Mouse (Mus musculus): Measurements from ENCODE around the gene Rere.
"Not testable (repeated sequence)": the region's sequence is repeated elsewhere in the genome, so short reads cannot be mapped to it uniquely, and the experiment has no call there.

Gene Rere

DNA sequence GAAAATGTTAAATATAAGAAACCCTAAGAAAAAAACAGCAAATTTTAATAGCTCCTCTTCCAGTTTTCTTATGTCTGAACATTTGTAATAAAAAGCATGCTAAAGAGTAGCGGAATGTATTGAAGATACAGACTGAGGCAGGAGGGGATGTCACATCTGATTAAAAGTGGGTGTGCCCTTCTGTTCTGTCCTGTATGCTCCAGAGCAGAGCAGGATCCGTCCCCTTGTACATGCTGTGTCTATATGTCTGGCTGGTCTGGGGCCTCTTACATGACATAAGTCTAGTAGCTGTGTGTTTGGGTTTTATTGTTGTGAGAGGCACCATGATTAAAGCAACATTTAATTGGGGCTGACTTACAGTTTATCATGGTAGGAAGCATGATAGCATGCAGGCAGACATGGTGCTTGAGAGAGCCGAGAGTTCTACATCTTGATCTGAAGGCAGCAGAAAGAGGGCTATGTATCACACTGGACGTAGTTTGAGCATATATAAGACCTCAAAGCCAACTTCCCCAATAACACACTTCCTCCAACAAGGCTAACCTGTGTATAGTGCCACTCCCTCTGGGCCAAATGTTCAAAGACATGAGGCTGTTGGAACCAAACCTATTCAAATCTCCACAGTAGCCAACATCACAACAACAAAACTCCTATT is 189.4 kb downstream of the Rere start:
- DNase-seq = no peak

DNA sequence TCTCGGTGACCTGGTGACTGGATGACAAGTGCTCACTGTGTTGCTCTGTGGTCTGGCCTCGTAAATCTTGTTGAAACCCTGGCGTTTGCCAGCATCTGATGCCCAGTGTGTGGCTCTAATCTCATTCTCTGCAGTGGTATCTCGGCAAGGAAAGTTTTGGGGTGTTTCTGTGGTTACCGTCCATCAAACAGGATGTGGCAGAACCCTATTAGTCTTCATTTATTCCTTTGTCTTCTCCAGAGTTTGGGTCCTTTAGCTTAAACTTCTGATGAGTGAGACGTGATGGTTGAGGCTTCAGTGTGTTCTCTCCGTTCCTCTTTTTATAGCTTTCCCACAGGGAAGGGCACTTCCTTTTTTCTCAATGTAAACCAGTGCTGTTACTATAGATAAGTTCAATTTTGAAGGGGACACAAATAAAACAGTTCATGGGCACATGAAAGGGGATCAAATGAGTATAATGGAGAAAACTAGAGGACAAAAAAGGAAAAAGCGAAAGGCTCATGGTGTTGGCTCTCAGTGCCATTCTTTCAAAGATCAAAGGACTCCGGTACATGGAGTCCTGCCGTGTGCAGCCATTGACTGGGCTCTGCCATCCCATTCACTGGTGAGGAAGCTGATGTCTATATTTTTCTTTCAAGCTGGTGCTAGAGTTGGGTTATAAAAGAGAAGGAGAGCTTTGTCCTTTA is 191.4 kb downstream of the Rere start:
- DNase-seq = no peak

DNA sequence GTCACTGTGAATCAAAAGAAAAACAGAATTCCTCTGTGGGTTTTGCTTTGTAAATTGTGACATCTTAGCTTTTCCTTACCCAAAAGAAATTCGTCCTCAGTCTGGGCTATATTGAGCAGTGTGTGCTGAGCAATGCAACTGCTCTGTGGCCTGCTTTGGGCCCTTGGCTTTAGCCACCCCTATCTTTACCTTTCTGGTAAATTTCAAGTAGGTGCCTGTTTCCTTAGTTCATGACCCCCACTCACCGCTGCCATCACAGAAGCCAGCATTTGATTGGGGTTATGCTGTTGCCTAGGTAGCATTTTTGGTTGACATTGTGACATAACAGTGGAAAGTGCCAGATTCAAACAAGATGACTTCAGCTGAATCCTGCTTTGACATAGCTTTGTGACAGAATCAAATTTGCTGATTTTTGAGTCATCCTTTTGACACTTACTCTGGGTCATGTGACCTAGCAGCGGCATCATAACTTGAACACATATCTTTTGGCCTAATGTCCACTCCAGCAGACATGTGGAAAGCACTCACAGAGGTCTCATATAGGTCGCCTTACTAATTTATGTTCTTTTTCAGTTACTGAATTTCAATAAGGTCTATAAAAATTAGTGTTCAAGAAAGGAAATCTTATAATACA is 192.1 kb downstream of the Rere start:
- DNase-seq = no peak

DNA sequence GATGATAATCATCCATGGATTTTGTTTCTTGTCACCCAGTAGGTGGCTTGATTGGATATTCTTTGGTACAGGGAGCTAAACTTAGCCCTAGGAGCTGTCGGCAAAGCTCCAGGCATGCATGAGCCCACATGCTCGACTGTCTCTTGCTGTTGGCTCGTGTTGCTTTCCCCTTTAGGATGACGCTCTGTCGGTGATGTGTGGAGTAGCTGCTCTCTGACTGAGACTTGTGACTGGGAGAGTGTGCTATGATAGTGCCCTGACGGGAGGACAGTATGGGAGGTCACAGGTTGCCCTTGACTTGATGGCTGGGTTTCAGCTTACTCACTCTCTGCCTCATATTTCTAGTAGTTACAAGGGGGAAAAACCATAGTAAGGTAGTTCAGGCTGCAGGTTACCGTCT is 192.6 kb downstream of the Rere start:
- no peak for DNase-seq

DNA sequence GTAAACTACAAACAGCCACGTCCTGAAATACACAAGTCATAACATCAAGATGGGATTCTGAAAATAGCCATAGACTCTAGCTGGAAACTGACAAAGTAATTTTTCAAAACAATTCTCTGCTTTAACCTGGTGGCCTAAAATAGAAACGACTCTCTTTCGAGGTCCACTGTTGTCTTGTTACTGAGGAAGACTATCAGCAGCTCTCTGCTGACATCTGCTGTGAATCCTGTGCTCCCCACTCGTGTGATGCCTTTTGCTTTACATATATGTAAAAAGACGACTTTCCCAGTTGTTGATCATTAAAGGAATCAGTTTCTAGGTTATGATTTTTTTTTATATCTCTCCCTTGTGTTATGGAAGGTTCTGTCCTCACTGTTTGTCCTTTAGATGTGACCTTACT is 194.8 kb downstream of the Rere start:
- DNase-seq = no peak

DNA sequence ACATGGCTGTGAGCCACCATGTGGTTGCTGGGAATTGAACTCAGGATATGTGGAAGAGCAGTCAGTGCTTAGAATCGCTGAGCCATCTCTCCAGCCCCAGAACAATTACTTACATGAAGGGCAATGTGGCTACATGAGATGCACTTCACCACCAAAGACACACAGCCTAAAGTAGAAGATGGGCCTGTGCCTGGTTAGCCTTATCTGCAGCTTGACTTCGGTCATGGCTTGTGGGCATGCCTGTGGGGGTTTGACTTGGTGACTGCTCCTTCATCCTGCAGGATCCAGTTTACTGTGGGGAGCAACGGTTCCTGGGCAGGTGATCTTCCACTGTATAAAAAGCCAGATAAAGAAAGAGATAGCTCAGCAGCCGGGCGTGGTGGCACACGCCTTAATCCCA is 196.6 kb downstream of the Rere start:
- DNase-seq = no peak

DNA sequence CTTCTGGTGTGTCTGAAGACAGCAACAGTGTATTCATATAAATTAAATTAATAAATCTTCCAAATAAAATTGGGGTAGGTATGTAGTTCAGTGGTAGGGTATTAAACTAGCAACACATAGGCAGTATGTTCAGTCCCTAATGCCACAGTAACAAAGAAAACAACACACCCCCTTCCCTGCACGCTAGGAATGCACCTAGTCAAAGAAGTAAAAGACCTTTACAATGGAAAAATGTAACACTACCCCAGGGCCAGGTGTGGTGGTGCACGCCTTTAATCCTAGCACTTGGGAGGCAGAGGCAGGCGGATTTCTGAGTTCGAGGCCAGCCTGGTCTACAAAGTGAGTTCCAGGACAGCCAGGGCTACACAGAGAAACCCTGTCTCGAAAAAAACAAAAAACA is 201.6 kb downstream of the Rere start:
- DNase-seq = not testable (repeated sequence)

DNA sequence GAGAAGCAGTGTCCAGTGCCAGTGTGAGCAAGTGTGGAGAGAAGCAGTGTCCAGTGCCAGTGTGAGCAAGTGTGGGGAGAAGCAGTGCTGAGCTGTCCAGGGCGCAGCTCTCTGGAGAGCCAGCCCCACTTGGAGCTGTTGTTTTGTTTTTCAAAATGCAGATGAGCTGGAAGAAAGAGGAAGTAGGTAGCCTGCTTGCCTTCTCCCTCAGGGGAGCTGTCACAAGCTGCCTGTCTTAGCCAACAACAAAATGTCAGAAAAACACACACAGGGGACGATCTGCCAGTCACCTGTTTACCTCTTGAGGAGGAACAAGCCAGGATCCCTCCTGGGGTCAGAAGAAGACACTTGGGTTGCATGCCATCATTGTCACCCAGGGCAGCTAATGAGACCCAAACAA is 204.7 kb downstream of the Rere start:
- no peak for DNase-seq

DNA sequence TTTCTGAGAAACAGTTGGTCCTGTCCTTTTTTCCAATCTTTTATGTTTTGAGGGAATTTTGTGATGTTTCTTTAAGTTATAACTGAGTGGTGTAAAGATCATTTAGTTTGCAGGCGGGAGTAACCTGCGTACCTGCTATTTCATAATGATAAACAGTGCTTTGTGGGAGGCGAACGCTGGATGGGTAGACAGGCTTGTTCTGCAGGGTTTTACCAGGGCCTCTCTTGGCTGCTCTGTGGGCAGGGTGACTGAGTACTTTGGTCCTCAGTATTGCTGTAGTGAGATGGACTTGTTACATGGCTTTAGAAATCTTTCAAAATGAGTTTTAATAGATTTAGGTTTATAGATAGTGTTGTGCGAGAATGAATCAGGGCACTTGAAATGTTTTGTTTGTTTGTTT is 205.7 kb downstream of the Rere start:
- no peak for DNase-seq

DNA sequence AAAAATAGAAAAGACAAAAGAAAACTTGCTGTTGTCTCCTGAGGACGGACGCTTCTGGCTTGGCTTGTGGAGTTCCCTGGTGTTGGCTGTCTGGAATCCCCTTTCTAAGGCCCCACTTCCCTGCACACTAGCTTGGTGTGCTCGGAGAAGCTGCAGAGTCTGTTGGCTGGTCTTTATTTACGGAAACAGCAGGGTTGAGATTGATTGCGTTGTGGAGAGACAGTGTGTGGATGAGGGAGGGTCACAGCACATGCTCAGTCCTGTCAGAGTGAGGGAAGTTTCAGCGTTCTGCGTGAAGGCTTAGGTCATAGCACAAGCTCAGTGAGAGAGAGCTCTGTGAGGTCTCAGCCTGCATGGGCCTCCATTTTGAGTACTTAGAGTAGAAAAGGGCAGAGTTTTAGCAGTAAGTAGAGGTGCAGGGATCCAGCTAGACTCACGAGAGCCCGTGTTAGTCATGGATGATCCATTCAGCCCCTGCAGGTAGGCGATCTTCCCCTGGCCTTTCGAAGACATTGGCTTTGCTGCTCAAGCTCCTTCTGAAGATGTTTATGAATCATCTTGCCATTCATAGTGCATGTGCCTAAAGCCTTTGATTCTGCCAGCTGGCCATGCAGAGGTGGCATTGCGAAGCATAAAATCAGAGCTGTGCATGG is 206.8 kb downstream of the Rere start:
- peak; percentile 92 for DNase-seq

DNA sequence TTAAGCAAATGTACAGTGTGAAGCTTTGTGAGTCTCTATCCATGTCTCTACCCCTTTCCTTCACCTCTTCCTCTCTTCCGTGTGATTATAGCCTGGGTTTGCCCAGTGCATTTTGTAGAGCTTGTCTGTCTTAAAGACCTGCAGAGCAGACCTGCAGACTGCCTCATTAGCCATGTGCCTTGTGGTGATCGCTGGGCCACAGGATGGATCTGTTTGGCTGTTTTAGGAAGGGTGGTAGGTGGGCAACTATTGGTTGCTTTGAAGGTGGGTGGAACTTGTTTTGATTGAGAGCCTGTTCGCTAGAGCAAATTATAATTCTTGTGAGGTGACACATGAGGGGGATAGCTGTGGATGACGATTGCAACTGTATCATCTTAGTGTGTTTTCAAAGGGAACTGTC is 207.3 kb downstream of the Rere start:
- no peak for DNase-seq

DNA sequence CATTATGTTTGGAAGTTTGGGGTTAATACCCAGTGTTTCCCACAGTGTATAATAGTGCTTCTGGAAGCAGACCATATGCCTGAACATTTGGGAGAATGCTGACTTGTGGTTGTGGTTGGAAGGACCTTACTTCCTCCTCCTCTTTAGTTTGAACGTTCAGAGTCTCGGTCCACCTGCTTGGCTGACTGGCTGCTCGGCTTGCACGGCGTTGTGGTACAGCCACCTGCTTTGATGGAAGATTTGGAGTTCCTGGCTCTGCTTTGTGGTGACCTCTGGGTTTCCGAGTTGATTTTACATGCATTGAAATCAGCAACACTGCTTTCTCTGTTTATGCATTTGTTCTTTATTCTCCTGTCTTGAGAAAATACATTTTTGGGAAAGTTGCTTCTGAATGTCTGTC is 208.6 kb downstream of the Rere start:
- DNase-seq = no peak

DNA sequence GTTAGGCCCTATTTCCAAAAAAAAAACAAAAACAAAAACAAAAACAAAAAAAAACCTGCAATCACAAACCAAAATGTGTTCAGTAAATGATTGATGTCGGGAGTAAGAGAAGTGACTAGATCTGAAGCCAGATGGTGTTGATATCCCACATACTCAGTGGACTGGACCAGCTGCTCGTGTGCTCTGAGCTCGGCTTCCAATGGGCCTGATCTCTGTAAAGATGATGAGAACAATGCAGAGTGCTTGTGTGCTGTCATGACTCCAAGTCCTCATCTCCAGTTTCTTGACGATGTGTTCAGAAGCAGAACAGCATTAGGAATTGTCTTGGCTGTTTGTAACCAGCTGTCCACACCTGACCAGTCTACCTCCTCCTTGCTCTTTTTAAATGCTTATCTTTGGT is 210.3 kb downstream of the Rere start:
- no peak for DNase-seq

DNA sequence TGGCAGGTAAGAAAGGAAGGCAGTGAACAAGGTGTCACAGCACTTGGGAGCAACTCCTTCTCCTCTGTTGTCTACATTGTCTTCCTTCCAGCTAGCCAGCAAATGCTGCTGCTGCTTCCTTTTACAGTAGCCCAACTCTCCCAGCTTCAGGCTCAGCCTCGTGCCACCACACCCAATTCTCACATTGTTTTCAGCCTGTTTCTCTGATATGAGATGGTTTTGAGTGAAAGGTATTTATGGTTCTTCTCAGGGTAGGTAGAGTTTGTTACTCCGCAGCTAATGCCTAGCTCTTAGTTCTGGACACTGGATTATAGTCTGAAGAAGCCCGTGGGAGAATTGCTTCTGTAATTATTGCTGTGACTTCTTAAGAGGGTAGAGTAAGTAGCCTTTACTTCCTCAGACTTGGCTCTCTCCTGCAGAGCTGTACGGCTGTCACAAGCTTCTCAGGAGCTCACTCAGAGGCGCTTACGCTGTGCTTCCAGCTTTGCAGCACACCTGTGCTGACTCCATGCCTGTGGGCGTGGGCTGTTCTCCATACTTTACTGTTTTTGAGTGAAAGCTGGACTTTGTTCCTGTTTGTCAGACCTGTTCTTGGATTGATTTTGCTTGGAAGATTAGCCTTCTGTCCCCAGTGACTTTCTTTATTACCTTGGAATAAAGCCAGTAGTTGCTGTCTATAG is 212.0 kb downstream of the Rere start:
- DNase-seq = peak; percentile 27

DNA sequence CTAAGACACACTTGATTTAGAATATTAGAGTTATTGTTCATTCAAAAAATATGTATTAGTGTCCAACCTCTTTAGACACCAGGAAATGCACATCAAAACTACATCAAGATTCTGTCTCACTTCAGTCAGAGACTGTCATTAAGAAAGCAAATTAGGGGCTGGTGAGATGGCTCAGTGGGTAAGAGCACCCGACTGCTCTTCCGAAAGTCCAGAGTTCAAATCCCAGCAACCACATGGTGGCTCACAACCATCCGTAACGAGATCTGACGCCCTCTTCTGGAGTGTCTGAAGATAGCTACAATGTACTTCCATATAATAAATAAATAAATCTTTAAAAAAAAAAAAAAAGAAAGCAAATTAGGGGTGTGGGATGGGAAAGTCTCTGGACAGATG is 212.5 kb downstream of the Rere start:
- DNase-seq = not testable (repeated sequence)

DNA sequence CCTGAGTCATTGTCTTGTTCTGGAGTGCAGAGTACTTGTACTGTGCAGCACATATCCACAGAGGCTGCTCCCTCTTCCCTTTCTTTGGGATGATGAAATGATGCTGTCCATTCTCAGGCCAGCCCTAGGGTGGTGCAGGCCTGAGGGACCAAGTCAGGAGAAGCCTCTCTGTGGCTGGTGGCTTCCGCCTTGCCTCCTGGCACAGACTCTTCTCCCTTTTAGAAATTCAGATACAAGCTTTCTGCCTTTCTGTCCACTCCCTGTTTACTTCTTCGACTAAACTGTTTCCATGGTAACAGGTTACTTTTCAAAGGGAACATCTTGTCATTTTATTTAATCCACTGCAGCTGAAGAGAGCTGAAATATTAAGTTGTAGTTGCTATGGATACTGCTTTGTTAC is 214.1 kb downstream of the Rere start:
- no peak for DNase-seq

DNA sequence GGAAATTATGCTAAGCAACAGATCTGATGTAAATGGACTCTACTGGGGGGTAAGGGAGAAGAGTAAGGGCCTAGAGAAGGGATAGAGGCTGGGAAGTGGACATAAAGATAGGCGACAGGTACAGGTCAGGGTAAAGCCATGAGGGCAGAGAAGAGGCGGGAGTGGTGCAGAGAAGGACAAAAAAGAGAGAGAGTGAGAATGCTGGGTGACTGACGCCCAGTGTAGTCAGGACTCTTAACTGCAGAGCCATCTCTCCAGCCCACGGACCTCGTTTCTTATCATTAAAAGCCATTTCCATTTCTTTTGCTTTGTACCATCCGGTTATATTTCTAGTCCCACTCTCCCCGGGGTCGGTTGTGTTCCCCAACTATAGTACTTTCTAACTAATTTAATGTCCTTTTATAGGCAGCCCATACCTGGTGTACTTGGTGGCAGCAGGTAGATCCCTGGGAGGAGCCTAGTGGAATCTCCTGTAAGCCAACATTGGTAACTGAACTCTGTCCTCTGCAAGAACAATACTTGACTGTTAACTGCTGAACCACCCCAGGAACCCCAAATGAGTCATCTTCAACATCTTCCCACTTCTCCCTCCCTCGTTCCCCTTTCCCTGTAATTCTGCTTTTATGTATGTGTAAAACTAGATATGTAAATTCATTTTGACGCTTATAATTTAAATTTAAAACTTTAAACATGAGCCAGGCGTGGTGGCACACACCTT is 223.0 kb downstream of the Rere start:
- DNase-seq = no peak

DNA sequence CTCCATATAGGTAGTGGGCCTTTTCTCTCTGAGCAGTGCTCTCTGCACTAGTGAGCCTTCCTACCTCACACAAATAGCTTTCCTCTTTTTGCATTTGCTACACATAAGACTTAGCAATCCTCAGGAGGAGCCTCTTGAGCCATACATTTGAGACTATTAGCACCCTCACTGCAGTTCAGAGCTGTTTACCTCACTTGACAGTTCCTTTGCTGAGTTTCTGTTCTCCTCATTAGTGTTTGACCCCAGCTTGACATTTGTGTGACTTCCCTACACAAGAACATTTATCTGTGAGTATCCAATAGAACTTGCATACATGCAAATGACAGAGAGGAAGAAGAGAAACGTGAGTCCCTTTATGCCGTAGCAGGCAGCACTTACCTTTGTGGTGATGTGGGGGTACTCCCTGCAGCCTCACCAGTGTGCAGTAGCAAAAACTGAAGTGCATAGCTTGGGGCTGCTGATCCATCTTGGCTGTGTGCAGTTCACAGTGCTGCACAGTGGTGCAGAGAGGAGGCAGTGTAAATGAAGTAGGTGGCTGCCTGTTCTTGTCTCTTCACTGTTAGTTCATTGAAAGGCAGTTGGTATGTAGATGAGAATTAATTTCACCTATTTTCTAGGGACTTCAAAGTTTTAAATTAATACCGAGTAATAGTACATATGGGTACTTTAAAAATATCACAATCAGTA is 227.7 kb downstream of the Rere start:
- no peak for DNase-seq

DNA sequence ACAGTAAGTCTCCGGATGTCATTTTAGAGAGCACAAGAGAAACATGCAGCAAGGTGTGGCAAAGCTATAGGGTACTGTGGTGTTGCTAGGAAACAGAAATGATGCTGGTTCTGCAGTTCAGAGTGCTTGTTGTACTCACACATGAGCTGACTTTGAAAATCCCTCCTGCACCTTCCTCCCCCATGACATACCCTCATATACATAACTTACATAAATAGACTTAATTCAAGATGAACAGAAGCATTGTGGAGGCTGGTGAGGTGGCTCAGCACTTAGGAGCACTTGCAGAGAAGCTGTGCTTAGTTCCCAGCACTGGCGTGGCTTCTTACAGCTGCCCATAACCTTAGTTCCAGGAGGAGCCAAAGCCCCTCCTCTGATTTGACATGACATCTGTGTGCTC is 228.6 kb downstream of the Rere start:
- no peak for DNase-seq

DNA sequence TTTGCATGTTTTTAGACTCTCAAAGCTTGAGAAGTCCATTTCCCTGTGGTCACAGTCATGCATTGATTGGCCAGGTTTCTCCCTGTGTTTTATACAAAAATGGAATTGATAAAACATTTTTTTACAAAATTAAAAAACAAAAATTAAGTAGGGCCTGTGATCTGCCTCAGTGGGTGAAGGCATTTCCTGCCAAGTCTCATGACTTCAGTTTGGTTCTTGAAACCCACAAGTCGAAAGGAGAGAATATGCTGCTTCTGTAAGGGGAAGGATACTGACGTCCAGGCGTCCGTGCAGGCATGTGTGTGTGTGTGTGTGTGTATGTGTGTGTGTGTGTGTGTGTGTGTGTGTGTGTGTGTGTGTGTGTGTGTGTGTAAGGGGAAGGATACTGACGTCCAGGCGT is 231.9 kb downstream of the Rere start:
- DNase-seq = not testable (repeated sequence)

DNA sequence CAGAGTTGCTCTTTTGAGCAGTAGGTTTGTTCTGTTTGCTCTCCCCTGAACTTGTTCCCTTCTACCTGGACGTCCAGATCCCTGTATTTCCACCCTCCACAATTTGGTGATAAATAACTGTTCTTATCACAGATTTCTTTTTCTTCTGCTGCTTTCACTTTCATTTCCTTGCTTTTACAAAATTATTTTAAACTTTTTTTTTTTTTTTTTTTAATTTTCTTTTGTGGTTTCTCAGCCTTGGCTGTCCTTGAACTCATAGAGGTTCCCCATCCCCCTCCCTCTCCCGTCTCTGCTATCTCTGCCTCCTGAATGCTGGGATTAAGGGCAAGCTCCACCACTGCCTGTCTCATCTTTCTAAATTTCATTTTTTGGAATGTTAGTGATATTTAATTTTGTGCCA is 234.8 kb downstream of the Rere start:
- DNase-seq = no peak

DNA sequence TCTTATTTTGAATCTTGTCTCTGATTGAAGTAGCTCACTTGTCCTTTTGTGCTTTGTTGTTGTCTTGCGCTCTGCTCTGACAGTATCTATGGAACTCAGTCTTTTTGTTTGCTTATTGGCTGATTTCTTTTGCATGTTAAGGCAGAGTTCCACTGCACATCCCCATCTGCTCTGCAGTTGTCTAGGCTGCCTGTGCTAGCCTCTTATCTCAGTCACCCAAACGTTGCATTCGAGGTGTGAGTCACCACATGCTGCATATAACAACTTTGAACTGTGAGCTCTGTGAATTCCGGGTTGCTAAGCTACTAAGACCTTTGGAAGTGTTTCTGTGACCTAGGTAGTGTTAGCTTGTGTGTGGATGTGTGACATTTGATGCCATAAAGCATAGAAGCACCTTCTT is 235.9 kb downstream of the Rere start:
- DNase-seq = no peak

Data from kidney, postnatal 14 days (tissue).